Mouse (Mus musculus) kidney, postnatal 4 days (tissue): Measurements from ENCODE around the gene Atp6v0a1.

Experiments used
- DNase-seq, 2 experiments: peaks; one replicate each; pipeline ENCODE4 v3.0.0; 2021; ENCODE audit warnings: mixed read lengths in 2 of 2

Gene Atp6v0a1

GRCm38 (mm10) chr11:101009046-101009887, at the start of gene Atp6v0a1:
Gene Atp6v0a1, plus strand, starts transcription at chr11:101009452.
- peak; percentile 98 to 99 for DNase-seq

DNA sequence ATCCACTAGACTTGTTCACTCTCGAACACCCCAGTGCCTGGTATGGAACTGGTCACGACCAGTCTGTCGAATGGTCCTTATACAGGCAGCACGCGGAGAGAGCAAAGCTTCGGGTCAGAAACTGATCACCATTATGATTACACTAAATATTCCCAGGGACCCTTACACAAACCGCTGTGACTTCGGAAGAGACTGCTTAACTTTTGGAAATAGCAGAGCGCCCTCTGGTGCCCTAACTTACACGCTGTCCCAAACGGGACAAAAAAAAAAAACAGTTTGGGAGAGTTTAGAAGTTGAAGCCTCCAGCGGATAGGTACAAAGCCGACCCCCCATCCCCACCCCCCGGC, 49.8 kb upstream of the Atp6v0a1 start:
- DNase-seq, result peak; percentile 83 to 86

- no peak for DNase-seq
Measured at GRCm38 (mm10) chr11:100959826-100960225, 49.4 kb upstream of the Atp6v0a1 start.

DNA sequence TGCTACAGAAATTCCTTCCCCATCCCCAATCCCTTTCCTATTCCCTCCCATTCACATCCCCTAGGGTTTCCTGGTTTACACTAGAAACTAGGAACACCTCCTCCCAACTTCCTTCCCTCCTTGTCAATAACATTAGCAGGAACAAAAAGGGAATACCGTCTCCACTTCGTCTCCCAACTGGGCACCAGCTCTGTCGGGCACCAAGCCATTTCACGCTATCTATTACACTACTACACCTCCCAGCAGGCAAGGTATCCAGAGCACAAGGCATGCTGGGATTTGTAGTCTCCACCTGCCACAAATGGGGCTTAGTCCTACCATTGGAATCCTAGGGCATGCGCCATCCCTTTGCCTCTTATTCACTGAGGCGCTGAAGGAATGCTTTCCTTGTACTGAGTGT, 48.7 kb upstream of the Atp6v0a1 start:
- DNase-seq, result peak; percentile 58 to 65

DNA sequence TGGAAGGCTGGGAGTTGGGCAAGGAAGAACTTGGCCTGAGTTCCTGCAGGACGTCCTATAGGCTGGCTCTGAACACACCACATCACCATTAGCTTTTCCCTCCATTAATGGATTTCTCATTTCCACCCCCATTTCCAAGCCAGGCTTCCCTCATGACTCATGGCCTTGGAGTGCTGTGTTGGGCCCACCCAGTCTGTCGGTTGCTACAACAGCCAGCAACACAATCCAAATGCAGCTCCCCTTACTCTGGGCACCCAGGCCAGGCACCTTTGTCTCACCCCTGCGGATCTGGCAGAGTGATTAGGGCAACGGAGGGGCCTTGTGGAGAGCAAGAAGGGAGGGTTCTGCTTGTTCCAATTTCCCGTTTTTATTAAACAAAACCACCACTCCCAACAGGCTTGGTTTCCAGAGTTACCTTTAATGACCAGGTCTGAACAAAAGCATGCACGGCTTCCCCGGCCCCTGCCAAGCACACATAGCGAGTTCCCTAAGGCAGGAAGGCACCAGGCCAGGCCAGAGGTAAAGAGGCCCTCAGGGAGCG, 46.8 kb upstream of the Atp6v0a1 start:
- DNase-seq, result no peak

DNA sequence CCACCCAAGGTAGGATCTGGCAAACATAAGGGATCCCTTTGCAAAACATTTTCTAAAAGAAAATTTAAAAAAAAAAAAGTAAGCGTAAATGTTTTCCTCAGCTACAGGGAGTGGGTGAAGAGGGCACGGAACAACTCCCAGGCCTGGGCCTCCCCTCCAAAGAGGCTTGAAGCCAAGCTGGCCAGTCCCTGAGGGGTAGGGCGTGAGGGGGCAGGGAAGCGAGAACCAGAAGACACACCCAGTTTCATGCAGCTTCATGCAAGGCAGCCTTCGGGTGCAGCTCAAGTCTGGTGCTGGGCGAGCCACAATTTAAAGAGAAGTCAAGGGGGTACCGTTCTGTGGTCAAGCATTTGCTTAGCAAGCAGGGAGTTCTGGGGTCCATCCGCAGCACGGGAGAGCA, 45.6 kb upstream of the Atp6v0a1 start:
- DNase-seq, result peak in 1 of 2 experiments; percentile 23

DNA sequence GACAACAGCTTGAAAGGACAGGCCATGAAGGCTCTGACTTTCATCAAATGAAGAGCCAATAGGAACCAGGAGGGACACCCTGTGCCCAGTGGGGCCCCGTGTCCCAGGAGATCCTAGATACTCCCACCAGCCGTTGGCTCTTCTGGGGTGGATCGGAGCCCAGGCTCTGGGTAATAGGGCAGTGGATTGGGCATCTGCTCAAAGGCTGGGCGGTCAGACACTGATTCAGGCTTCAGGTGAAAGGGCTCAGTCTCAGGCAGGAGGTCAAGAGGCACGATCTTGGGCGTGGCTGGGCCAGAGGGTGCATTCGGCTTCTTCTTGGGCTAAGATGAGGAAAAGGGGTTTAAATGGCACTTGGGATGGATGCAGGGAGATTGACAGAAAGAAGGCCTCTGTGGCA, 45.1 kb upstream of the Atp6v0a1 start:
- DNase-seq, result no peak

DNA sequence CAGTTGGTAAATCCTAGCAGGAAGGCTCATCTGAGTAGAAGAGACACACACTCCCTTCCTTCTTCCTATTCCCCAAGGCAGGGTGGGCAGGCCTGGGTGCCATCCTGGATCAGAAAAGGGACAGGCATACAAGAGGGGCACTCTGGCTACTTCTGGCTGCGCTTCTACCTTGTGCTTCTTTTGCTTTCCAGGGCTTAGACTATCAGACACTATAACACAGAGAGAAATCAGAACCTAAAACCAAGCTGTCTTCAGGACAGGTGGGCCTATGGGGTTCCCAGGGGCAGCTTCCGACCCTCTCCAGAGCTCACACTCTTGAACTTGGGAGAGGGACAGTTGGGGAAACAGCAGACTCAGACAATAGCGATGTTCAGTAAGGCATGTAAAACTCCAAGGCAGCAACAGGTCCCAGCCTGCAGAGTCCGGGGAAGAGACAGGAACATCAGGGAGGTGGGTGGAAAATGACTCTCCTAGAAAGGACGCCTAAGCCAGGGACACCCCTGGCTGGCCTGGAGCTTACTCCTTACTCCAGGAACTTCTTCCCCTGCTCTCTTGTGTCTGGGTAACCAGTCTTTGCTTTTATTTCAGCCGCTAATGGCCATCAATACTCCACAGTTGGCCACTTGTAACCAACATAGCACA, 44.2 kb upstream of the Atp6v0a1 start:
- no peak for DNase-seq

DNA sequence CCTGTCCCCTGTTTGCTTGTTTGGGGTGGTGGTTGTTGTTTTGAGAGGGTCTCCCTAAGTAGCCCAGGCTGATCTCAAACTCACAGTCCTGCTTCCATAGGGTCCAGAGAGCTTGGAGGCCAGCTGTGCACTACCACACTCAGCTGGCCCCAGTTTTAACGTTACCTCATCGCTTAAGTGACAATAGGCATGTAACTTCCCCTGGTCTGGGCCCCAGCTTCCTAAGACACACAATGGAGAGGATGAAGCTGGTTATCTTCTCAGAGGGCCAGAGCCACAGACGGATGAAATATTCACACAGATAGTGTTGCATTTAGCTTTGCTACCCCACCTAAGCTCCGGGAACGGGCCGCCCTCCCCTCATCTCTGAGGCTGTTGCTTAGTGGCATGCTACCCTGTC, 43.5 kb upstream of the Atp6v0a1 start:
- no peak for DNase-seq

- DNase-seq, result no peak
Measured at GRCm38 (mm10) chr11:100967376-100967775, 41.9 kb upstream of the Atp6v0a1 start.

DNA sequence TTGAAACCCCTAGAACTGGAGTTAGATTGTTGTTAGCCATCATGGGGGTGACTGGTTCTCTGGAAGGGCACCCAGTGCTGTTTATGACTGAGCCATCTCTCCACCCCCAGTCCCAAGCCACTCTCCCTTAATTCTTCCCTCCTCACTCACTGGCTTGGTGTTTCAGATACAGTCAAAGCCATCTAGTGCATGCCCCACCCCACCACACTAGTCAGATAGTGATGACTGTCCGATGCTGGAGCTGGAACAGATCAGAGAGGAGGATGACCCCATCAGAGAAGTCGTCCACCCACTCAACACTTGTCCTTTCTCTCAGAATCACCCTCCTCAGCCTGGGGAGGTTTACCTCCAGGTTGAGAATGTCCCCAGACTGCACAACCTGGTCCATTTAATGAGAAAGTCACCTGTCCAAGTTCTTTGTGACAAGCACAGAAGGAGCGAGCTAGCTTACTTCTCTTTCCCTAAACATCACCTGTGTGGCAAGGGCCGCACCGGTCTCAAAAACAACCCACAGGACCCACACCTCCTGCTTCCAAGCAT, 41.3 kb upstream of the Atp6v0a1 start:
- no peak for DNase-seq

DNA sequence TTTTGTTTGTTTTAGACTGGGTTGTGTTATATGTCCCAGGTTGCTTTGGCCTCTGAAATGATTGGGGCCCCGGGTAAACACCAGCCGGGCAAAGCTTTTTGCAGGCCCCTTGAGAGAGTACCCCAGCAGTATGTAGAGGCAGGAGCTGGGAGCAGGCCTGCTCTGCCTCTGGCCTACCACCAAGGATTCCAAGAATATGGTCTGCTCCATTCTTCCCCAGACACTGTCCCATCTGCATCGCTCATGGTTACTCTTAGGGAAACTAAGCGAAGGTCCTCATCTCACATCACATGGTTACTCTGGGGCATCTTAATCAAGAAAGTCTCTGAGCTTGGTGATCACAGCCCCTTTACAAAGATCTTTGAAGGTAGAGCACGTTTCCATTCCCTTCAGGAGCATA, 40.8 kb upstream of the Atp6v0a1 start:
- no peak for DNase-seq

- DNase-seq, result peak; percentile 43 to 52
Measured at GRCm38 (mm10) chr11:100969189-100969743, 40.0 kb upstream of the Atp6v0a1 start.

- DNase-seq, result peak; percentile 61 to 75
Measured at GRCm38 (mm10) chr11:100969744-100970556, 39.3 kb upstream of the Atp6v0a1 start.

DNA sequence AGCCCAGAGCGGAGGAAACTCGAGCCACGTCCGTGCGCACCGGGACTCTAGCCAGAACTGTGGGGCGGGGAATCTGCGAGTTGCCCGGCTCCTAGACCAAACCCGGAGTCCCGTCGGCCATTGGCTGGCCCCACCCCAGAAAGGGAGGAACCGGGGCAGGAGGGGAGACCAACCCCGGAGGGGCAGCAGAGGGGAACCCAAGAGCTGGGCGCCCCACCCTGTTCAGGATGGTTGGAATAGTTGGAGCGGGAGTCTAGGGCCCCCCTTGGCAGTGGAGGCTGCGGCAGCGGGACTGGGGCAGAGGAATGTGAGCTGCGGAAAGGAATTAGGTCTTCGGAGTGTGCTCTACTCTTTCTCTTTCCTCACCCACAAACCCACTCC, 38.7 kb upstream of the Atp6v0a1 start, which contains the start of gene Cavin1:
Gene Cavin1, minus strand, starts transcription at position 331 of the 381 bp plus-strand sequence.
- peak; percentile 95 to 96 for DNase-seq

DNA sequence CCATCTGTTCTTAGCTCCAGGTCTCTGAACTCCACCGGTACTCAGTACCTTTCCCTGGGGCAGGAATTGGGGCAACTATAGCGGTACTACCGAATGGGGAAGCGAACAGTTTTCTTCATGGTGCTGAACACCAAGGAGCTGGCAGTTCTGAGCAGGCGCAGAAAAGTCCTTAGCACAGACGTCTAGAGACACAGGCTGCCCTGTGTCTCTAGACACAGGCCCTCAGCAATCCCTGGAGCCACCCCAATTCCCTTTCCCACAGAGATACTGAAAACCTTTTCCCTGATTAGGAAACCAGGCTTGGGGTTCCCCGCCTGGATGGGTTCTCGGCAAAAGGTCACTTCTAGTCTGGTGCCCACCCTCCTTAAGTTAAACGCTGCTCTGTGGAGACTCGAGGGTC, 37.8 kb upstream of the Atp6v0a1 start:
- DNase-seq, result no peak

DNA sequence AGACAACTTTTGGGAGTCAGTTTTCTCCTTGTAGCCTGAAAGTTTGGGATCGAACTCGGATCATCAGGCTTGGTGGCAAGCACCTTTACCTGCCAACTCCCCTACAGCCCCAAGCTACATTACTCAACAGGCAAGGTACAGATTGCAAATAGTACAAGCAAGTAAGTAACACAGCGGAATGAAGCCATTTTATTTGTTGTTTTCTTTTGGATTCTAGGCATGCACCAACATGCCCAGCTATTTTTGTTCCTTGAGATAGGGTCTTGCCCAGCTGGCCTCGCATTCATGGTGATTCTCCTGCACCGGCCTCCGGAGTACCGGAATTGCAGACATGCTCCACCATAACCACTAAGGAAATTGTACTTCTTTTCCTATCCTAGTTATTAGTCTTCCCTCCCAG, 36.0 kb upstream of the Atp6v0a1 start:
- DNase-seq, result no peak

DNA sequence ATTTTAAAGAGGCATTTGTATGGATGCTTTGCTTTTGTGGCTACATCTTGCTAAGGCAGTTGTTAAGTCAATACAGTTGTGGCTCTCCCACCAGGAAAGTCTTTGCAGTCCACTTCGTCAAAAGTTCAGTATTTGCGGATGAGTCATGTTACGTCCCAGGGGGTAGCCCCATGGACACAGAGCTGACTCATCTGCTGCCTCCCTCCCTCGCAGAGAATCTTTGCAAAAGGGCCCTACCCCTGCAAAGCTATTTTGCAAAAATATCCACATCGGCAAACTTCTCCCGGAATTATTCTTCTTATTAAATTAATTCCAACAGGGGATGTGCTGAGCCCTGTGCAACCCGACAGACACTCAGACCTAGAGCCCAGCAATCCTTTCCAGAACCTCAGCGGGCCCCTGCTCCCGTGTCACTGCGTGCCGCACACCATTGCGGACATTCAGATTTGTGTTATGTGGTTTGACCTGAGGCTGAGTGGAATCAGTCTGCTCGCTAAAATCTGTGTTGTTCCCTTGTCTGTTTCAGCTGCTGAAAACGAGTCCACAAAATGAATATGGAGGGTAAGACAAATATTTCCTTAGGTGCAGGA, 34.8 kb upstream of the Atp6v0a1 start:
- no peak for DNase-seq

DNA sequence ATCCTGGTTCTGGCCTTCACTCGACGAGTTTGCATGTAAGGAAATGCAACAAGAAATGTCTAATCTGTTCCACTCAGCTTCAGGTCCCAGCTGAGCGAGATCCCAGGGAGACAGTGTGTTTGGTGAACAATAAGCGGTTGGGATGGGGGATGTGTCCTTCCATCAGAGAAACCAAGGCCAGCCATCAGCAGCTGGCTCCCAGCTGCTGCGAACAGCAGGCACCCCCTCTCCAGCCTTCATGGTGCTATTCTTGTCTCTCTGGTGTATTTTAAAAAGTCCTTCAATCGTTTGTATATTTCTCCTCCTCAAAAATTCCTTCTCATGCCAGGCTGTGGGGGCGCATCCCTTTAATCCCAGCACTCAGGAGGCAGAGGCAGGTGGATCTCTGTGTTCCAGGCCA, 34.0 kb upstream of the Atp6v0a1 start:
- DNase-seq, result peak in 1 of 2 experiments; percentile 63

GRCm38 (mm10) chr11:100979887-100980286, 29.4 kb upstream of the Atp6v0a1 start:
- DNase-seq, result peak; percentile 46 to 54

- DNase-seq, result no peak
Measured at GRCm38 (mm10) chr11:100980438-100980837, 28.8 kb upstream of the Atp6v0a1 start.

DNA sequence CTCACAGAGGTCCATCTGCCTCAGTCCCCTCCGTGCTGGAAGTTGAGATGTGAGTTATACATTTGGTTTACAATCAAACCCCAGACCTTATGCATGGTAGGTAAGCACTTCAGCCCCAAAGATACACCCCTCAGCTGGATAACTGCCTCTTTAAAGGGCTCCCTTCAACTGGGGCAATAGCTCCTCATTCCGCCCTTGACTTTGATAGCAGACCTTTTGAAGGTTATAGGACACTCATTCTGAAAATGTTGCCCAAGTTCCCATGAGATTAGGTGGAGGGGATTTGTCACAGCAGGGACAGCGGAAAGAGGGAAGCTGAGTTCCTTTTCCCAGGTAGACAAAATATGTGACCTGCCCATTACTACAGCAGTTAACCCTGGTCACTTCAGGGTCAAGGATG, 28.0 kb upstream of the Atp6v0a1 start:
- no peak for DNase-seq
